Mouse (Mus musculus) lung, postnatal 25 days (tissue): ENCODE results near the gene Inpp5a.

Experiments
- DNase-seq: peaks from one replicate; pipeline ENCODE4 v3.0.0; 2022; ENCODE audit warnings: low spot score

The Inpp5a gene

GRCm38 (mm10) chr7:139537831-139538230 is 148.9 kb downstream of the Inpp5a start:
- no peak for DNase-seq

GRCm38 (mm10) chr7:139538541-139538940 is 149.6 kb downstream of the Inpp5a start:
- peak; percentile 10 for DNase-seq

GRCm38 (mm10) chr7:139540601-139541000 is 151.7 kb downstream of the Inpp5a start:
- no peak for DNase-seq

GRCm38 (mm10) chr7:139541422-139541821 is 152.5 kb downstream of the Inpp5a start:
- no peak for DNase-seq

GRCm38 (mm10) chr7:139544706-139545625 is 156.1 kb downstream of the Inpp5a start:
- DNase-seq, result no peak

GRCm38 (mm10) chr7:139547325-139547724 is 158.4 kb downstream of the Inpp5a start:
- DNase-seq, result no peak

GRCm38 (mm10) chr7:139550086-139550783 is 161.3 kb downstream of the Inpp5a start:
- no peak for DNase-seq

- no peak for DNase-seq
Measured at GRCm38 (mm10) chr7:139551519-139551918, 162.6 kb downstream of the Inpp5a start.

GRCm38 (mm10) chr7:139556331-139556730 is 167.4 kb downstream of the Inpp5a start:
- no peak for DNase-seq

- no peak for DNase-seq
Measured at GRCm38 (mm10) chr7:139556746-139557526, 168.0 kb downstream of the Inpp5a start.

GRCm38 (mm10) chr7:139559659-139560058 is 170.8 kb downstream of the Inpp5a start:
- no peak for DNase-seq

GRCm38 (mm10) chr7:139563425-139563824 is 174.5 kb downstream of the Inpp5a start:
- no peak for DNase-seq

GRCm38 (mm10) chr7:139564161-139564560 is 175.3 kb downstream of the Inpp5a start:
- DNase-seq, result no peak

GRCm38 (mm10) chr7:139565998-139566397 is 177.1 kb downstream of the Inpp5a start:
- no peak for DNase-seq

- no peak for DNase-seq
Measured at GRCm38 (mm10) chr7:139566533-139566932, 177.6 kb downstream of the Inpp5a start.

- no peak for DNase-seq
Measured at GRCm38 (mm10) chr7:139570788-139571187, 181.9 kb downstream of the Inpp5a start.

GRCm38 (mm10) chr7:139572665-139573064 is 183.8 kb downstream of the Inpp5a start:
- DNase-seq, result no peak

GRCm38 (mm10) chr7:139576064-139576686 is 187.3 kb downstream of the Inpp5a start:
- no peak for DNase-seq

GRCm38 (mm10) chr7:139579261-139579905 is 190.5 kb downstream of the Inpp5a start:
- no peak for DNase-seq

- DNase-seq, result no peak
Measured at GRCm38 (mm10) chr7:139580851-139581775, 192.2 kb downstream of the Inpp5a start.
